Mouse (Mus musculus) hindbrain, embryonic 16.5 days (tissue): ENCODE data around the gene Tmem121b. TPM values are rescaled to one million over a fixed set of nuclear protein-coding genes. Genes with fewer than 3 reads are reported as not detected.

Experiments used
- ATAC-seq: fragments of 200-750 bp; cut with Nextera tagmentation; 2 replicates; pipeline ENCODE4 v1.8.0; 2017; ENCODE audit warnings: moderate TSS enrichment, moderate library complexity
- H3K27ac ChIP-seq: fragments of 300-500 bp; sonication (generic); 2 replicates; pipeline ENCODE4 v1.5.1; 2014; ENCODE audit warnings: low read depth, mild to moderate bottlenecking, control low read depth, low read length, moderate library complexity
- H3K27me3 ChIP-seq: fragments of 300-500 bp; sonication (generic); replicated peaks from 2 replicates; pipeline ENCODE4 v1.6.1; 2014; ENCODE audit warnings: low read length; ENCODE audit not compliant: control insufficient read depth, insufficient read depth
- H3K36me3 ChIP-seq: fragments of 300-500 bp; sonication (generic); 2 replicates; pipeline ENCODE4 v1.6.1; 2014; ENCODE audit warnings: mild to moderate bottlenecking, low read length, moderate library complexity, mixed read lengths; ENCODE audit not compliant: control insufficient read depth, insufficient read depth
- H3K4me1 ChIP-seq: fragments of 300-500 bp; sonication (generic); 2 replicates; pipeline ENCODE4 v1.6.1; 2014; ENCODE audit warnings: low read depth, low read length; ENCODE audit not compliant: control insufficient read depth, insufficient read depth
- H3K4me2 ChIP-seq: fragments of 300-500 bp; sonication (generic); 2 replicates; pipeline ENCODE4 v1.6.1; 2014; ENCODE audit warnings: mild to moderate bottlenecking, low read length, control low read depth, moderate library complexity
- H3K4me3 ChIP-seq: fragments of 300-500 bp; sonication (generic); 2 replicates; pipeline ENCODE4 v1.5.1; 2014; ENCODE audit warnings: mild to moderate bottlenecking, low read length, control low read depth, moderate library complexity
- H3K9ac ChIP-seq: fragments of 300-500 bp; sonication (generic); 2 replicates; pipeline ENCODE4 v1.6.1; 2014; ENCODE audit warnings: low read depth, mild to moderate bottlenecking, control low read depth, low read length, moderate library complexity
- H3K9me3 ChIP-seq: fragments of 300-500 bp; sonication (generic); 2 replicates; pipeline ENCODE4 v1.6.1; 2014; ENCODE audit warnings: mild to moderate bottlenecking, low read length, moderate library complexity; ENCODE audit not compliant: control insufficient read depth
- WGBS: fragments of 180-500 bp; shearing (Covaris S2); extraction: QIAGEN DNeasy Blood & Tissue Kit; methylation state at CpG from one replicate; pipeline ENCODE4 v1.1.7; 2014; 5-methylcytosine and 5-hydroxymethylcytosine counted together
- polyA plus RNA-seq: library from polyadenylated mRNA; unstranded; fragments of >200 nt; fragmentation: Nextera tagmentation; extraction: Ambion mirVana; gene quantifications from 2 replicates; pipeline ENCODE4 v1.2.1, GENCODE M21; 2015

Gene Tmem121b
- polyA plus RNA-seq, 1 experiment from 2014 or later: 2.6 TPM

DNA sequence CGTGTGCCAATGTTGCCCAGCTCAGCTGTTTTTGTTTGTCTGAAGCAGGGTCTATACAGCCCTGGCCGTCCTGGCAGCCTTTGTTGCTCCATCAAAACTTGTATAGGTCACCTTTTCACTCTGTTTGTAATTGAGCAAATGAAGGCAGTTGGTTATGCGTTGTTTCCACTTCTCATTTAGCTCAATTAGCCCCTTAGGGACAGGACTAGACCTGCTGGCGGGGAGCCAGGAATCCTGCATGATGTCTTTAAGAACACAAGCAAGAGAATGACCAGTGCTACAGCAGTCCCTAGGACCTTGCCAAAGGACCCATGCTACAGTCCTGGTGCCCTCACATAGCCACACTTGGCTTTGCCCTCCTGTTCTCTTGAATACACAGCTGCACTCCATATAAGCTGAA, 11.9 kb upstream of the Tmem121b start:
- no peak overlapping the region for H3K27ac ChIP-seq
- H3K4me1 ChIP-seq: no peaks in the 10 kb centered on the region
- 53% methylated on average over 4 of the region's 4 CpGs for WGBS
- H3K27me3 ChIP-seq: no peaks in the 10 kb centered on the region
- H3K9me3 ChIP-seq: no peaks in the 10 kb centered on the region
- peak; percentile 48; the same call in 1 of the 2 replicates for ATAC-seq
- no peak overlapping the region for H3K4me2 ChIP-seq
- H3K36me3 ChIP-seq: 0 out of 2 replicates have a peak, but pooled peaks cover 3% of the 10 kb centered on the region
- H3K9ac ChIP-seq: no peak overlapping the region
- no peak overlapping the region for H3K4me3 ChIP-seq

- Histone ChIP-seq H3K4me2 (no peak overlapping the region), H3K9ac (no peak overlapping the region), H3K27ac (no peak overlapping the region), H3K4me1 (no peaks in the 10 kb centered on the region), H3K27me3 (no peaks in the 10 kb centered on the region), H3K4me3 (no peak overlapping the region), H3K36me3 (no peaks in the 10 kb centered on the region), H3K9me3 (0 out of 2 replicates have a peak, but pooled peaks cover 4% of the 10 kb centered on the region)
- 78% methylated on average over 3 of the region's 3 CpGs for WGBS
- ATAC-seq: no peak
Measured at GRCm38 (mm10) chr6:120504051-120504450, 10.4 kb upstream of the Tmem121b start.

DNA sequence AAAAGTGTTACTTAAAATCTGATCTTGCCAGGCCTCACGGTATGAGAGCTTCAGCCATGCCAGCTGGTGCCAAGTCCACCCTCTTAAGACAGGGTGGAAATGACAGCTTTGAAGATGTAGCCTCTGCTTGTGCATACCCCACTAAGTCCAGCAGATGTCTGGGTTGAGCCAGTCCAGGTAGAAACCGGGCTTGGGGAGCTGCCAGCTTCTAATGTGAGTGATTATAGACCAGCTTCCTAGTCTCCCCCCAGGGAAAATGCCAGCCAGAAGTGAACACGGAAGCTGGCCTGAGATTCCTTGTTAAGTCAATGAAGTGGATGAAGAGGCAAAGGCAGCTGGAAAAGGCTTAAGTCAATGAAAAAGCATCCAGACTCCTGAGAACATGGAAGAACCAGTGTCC, 2.9 kb upstream of the Tmem121b start:
- no peak overlapping the region for H3K4me2 ChIP-seq
- no peak overlapping the region for H3K4me3 ChIP-seq
- no peak for ATAC-seq
- H3K9me3 ChIP-seq: 0 out of 2 replicates have a peak, but pooled peaks cover 4% of the 10 kb centered on the region
- no peak overlapping the region for H3K9ac ChIP-seq
- 43% methylated on average over 3 of the region's 3 CpGs for WGBS
- 0 out of 2 replicates have a peak, but pooled peaks cover 2% of the 10 kb centered on the region for H3K27me3 ChIP-seq
- H3K27ac ChIP-seq: no peak overlapping the region
- no peaks in the 10 kb centered on the region for H3K36me3 ChIP-seq
- H3K4me1 ChIP-seq: peaks cover 25% of the 10 kb centered on the region

- H3K27ac ChIP-seq: peak overlapping the region; percentile 94
- WGBS: under 1% methylated on average over 58 of the region's 95 CpGs
- H3K36me3 ChIP-seq: no peaks in the 10 kb centered on the region
- H3K4me2 ChIP-seq: peak overlapping the region; percentile 80
- 0 out of 2 replicates have a peak, but pooled peaks cover 2% of the 10 kb centered on the region for H3K27me3 ChIP-seq
- peak overlapping the region; percentile 78 for H3K4me3 ChIP-seq
- ATAC-seq: peak; percentile 10
- H3K4me1 ChIP-seq: peaks cover 48% of the 10 kb centered on the region
- no peaks in the 10 kb centered on the region for H3K9me3 ChIP-seq
- peak overlapping the region; percentile 93 for H3K9ac ChIP-seq
Measured at GRCm38 (mm10) chr6:120492499-120493373, 871 bp downstream of the Tmem121b start.

GRCm38 (mm10) chr6:120491862-120492498, 1.6 kb downstream of the Tmem121b start:
- Histone ChIP-seq H3K27me3 (0 out of 2 replicates have a peak, but pooled peaks cover 2% of the 10 kb centered on the region), H3K9ac (peak overlapping the region; percentile 93), H3K4me3 (peak overlapping the region; percentile 78), H3K4me1 (peaks cover 48% of the 10 kb centered on the region), H3K36me3 (no peaks in the 10 kb centered on the region), H3K9me3 (no peaks in the 10 kb centered on the region), H3K4me2 (peak overlapping the region; percentile 80), H3K27ac (peak overlapping the region; percentile 12; the same call in 1 of the 2 replicates)
- no peak for ATAC-seq
- 8% methylated on average over 22 of the region's 22 CpGs for WGBS

DNA sequence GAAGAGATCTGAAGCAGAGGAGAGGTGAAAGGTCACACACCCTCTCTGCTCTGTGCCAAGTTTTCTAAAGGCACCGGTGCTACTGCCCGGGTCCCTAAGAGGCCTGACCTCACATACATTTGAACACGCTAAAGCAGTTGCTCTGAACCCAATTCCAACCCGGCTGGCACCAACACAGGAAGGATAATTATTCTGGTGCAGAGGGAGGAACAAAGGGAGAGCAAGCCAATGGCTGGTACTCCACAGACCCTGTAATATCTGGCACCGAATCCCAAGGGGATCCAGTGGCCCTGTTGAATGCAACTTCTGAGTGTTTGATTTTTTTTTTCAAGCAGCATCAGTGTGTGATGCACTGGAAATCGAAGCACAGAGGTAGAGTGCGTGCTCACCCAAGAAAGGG, 2.5 kb downstream of the Tmem121b start:
- 34% methylated on average over 7 of the region's 7 CpGs for WGBS
- Histone ChIP-seq H3K4me3 (peak overlapping the region; percentile 78), H3K27ac (no peak overlapping the region), H3K36me3 (no peaks in the 10 kb centered on the region), H3K4me1 (peaks cover 45% of the 10 kb centered on the region), H3K27me3 (0 out of 2 replicates have a peak, but pooled peaks cover 2% of the 10 kb centered on the region), H3K4me2 (peak overlapping the region; percentile 80), H3K9me3 (no peaks in the 10 kb centered on the region), H3K9ac (peak overlapping the region; percentile 43)
- no peak for ATAC-seq

DNA sequence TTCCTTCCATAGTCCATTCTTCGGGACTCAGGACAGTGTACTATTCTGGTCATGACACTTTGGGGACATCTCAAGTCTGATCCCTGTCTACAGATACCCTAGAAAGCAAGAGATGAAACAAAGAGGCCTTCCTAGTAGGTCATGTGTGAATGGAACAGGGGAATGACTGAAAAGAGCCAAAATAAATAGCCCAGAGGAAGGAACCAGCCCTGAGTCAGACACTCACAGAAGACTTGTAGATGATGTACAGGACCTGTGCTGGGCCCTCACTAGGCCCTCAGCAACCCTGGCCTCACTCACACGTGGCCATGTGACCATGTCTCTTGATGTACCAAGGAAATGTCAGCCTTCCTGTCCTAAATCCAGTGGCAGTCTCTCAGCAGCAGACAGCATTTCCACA, 4.1 kb downstream of the Tmem121b start:
- H3K9me3 ChIP-seq: no peaks in the 10 kb centered on the region
- peaks cover 43% of the 10 kb centered on the region for H3K4me1 ChIP-seq
- H3K9ac ChIP-seq: no peak overlapping the region
- no peaks in the 10 kb centered on the region for H3K36me3 ChIP-seq
- H3K27ac ChIP-seq: no peak overlapping the region
- ATAC-seq: no peak
- 68% methylated on average over 2 of the region's 2 CpGs for WGBS
- H3K27me3 ChIP-seq: 0 out of 2 replicates have a peak, but pooled peaks cover 2% of the 10 kb centered on the region
- H3K4me3 ChIP-seq: no peak overlapping the region
- no peak overlapping the region for H3K4me2 ChIP-seq

DNA sequence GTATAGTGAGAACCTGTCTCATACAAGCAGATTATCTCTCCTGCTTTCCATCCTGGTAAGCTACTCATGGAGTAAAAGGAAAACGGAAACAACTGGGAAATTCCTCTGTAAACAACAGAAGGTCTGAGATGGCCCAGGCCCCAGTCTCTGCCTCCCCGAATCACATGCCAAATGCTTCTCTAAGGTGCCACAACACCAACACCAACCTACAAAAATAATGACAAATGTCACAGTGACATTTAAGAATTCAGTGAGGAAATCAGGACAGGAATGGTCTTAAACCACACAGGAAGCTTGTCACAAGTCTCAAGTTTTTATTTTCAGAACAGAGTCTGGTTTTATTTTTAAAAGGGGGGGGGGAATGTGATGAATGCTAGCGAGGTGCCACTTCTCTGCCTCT, 5.0 kb downstream of the Tmem121b start:
- no peak overlapping the region for H3K4me3 ChIP-seq
- H3K36me3 ChIP-seq: no peaks in the 10 kb centered on the region
- H3K27ac ChIP-seq: no peak overlapping the region
- H3K27me3 ChIP-seq: 0 out of 2 replicates have a peak, but pooled peaks cover 2% of the 10 kb centered on the region
- no peak for ATAC-seq
- H3K9me3 ChIP-seq: no peaks in the 10 kb centered on the region
- H3K9ac ChIP-seq: no peak overlapping the region
- peaks cover 38% of the 10 kb centered on the region for H3K4me1 ChIP-seq
- 80% methylated on average over 3 of the region's 3 CpGs for WGBS
- H3K4me2 ChIP-seq: no peak overlapping the region

GRCm38 (mm10) chr6:120486051-120486510, 7.5 kb downstream of the Tmem121b start:
- Histone ChIP-seq H3K27me3 (no peaks in the 10 kb centered on the region), H3K4me3 (no peak overlapping the region), H3K36me3 (peaks cover 5% of the 10 kb centered on the region; the same call in 1 of the 2 replicates), H3K9ac (no peak overlapping the region; the same call in 1 of the 2 replicates), H3K4me2 (no peak overlapping the region), H3K9me3 (no peaks in the 10 kb centered on the region), H3K4me1 (peaks cover 19% of the 10 kb centered on the region), H3K27ac (no peak overlapping the region)
- no peak for ATAC-seq
- 58% methylated on average over 8 of the region's 8 CpGs for WGBS
